Mouse (Mus musculus) neural tube, embryonic 13.5 days (tissue): ENCODE data around the gene Pogz. TPM values are rescaled to one million over a fixed set of nuclear protein-coding genes. Genes with fewer than 3 reads are reported as not detected.
A peak's percentile ranks its signal among the peaks of the same experiment; 100 is the strongest.

Experiments
- ATAC-seq: fragments of 200-750 bp; cut with Nextera tagmentation; 2 replicates; pipeline ENCODE4 v1.8.0; 2017; ENCODE audit warnings: low read depth, mild to moderate bottlenecking, moderate TSS enrichment, moderate library complexity
- H3K27ac ChIP-seq: fragments of 300-500 bp; sonication (generic); replicated peaks from 2 replicates; pipeline ENCODE4 v1.5.1; 2015; ENCODE audit warnings: moderate library complexity, mild to moderate bottlenecking, inconsistent platforms
- H3K27me3 ChIP-seq: fragments of 300-500 bp; sonication (generic); 2 replicates; pipeline ENCODE4 v1.6.1; 2015; ENCODE audit warnings: mild to moderate bottlenecking, inconsistent platforms
- H3K36me3 ChIP-seq: fragments of 300-500 bp; sonication (generic); 2 replicates; pipeline ENCODE4 v1.6.1; 2015; ENCODE audit warnings: mild to moderate bottlenecking, inconsistent platforms
- H3K4me1 ChIP-seq: fragments of 300-500 bp; sonication (generic); replicated peaks from 2 replicates; pipeline ENCODE4 v1.6.1; 2015; ENCODE audit warnings: inconsistent platforms
- H3K4me2 ChIP-seq: fragments of 300-500 bp; sonication (generic); 2 replicates; pipeline ENCODE4 v1.6.1; 2015; ENCODE audit warnings: inconsistent platforms, mild to moderate bottlenecking, moderate library complexity
- H3K4me3 ChIP-seq: fragments of 300-500 bp; sonication (generic); 2 replicates; pipeline ENCODE4 v1.5.1; 2015; ENCODE audit warnings: mild to moderate bottlenecking, inconsistent platforms
- H3K9ac ChIP-seq: fragments of 300-500 bp; sonication (generic); 2 replicates; pipeline ENCODE4 v1.6.1; 2015; ENCODE audit warnings: moderate library complexity, mild to moderate bottlenecking, inconsistent platforms
- H3K9me3 ChIP-seq: fragments of 300-500 bp; sonication (generic); 2 replicates; pipeline ENCODE4 v1.6.1; 2016; ENCODE audit warnings: inconsistent platforms
- WGBS: fragments of 180-500 bp; shearing (Covaris S2); methylation state at CpG from one replicate; pipeline ENCODE4 v1.1.7; 2015; 5-methylcytosine and 5-hydroxymethylcytosine counted together
- polyA plus RNA-seq: library from polyadenylated mRNA; unstranded; fragments of >200 nt; fragmentation: Nextera tagmentation; extraction: Ambion mirVana; gene quantifications from 2 replicates; pipeline ENCODE4 v1.2.1, GENCODE M21; 2015

Pogz gene
- polyA plus RNA-seq, 1 experiment from 2014 or later, result 20.1 TPM

DNA sequence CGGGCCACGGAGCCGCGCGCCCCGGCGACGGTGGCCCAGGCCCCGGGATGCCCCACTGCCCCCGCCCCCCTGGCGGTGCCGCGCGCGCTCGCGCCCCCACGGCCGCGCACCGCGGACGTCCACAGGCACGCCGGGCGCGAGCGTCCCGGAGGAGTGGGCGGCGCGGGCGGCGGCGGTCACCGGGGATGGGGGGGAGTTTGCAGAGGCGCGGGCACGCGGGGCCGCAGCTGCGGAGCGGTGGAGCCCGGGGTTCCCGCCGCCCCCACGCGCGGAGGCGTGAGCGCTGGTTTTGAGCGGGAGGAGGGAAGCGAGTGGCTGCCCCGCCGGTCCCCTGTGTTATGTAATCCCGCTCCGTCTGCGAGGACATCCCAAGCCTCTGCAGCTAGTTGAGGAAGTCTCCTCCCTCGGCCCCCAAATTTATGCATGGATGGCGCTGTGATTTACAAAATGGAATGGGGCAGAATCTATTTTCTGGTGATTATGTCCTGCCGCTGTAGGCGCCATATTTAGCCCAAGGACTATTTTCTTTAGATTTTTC lies 661 bp downstream of the Pogz start:
- ATAC-seq, result peak; percentile 78
- Histone ChIP-seq H3K4me2 (peak overlapping the region; percentile 81), H3K9me3 (no peaks in the 10 kb centered on the region), H3K27ac (peak overlapping the region; percentile 100), H3K9ac (peak overlapping the region; percentile 95), H3K27me3 (peaks cover 9% of the 10 kb centered on the region), H3K36me3 (no peaks in the 10 kb centered on the region), H3K4me3 (peak overlapping the region; percentile 66), H3K4me1 (peaks cover 36% of the 10 kb centered on the region)
- 0% methylated on average over 42 of the region's 62 CpGs for WGBS

DNA sequence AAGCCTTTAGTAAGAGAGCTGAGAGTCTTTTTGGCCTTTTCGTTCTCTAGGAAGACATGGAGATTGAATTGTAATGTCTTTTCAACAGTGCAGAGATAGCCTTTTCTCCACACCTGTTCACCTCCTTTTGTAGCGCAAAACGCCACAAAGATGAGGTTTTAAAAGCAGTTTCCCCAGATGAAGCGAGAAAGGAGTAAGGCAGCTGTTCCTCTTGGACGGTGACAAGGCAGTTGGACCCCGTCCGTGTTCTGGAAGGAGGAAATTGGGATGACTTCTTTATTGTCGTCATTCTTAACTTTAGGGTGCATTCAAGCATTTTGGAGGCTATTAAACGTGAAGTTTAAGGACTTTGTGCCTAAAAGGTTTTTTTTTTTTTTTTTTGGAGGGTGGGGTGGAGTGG lies 1.3 kb downstream of the Pogz start:
- H3K9me3 ChIP-seq, result no peaks in the 10 kb centered on the region
- peaks cover 9% of the 10 kb centered on the region; the same call in 1 of the 2 replicates for H3K27me3 ChIP-seq
- no peak for ATAC-seq
- H3K9ac ChIP-seq, result peak overlapping the region; percentile 95
- peaks cover 39% of the 10 kb centered on the region for H3K4me1 ChIP-seq
- H3K27ac ChIP-seq, result peak overlapping the region; percentile 100
- 12% methylated on average over 9 of the region's 9 CpGs for WGBS
- H3K36me3 ChIP-seq, result no peaks in the 10 kb centered on the region
- H3K4me3 ChIP-seq, result peak overlapping the region; percentile 66
- H3K4me2 ChIP-seq, result peak overlapping the region; percentile 81

DNA sequence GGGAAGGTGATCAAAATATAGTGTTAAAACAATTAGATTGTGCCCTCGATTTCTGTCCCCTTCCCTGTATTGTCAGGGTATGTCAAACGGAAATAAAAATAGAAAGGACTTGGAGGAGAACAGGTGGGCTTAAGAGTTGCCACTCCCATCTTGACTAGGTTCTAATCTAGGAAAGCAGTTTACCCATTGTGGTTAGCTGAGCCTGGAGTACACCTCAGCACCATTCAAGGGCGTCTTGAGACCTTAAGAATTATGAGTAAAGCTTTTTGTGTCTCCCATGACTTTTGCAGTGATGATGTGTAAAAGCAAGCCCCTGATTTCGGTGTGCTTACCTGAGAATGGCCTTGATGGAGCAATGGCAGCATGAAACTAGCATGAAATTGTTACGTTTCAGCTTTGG lies 1.7 kb downstream of the Pogz start:
- H3K9ac ChIP-seq, result peak overlapping the region; percentile 95
- H3K4me3 ChIP-seq, result peak overlapping the region; percentile 66
- H3K27me3 ChIP-seq, result peaks cover 9% of the 10 kb centered on the region; the same call in 1 of the 2 replicates
- no peak for ATAC-seq
- H3K27ac ChIP-seq, result peak overlapping the region; percentile 100
- peak overlapping the region; percentile 81 for H3K4me2 ChIP-seq
- 75% methylated on average over 5 of the region's 5 CpGs for WGBS
- peaks cover 43% of the 10 kb centered on the region for H3K4me1 ChIP-seq
- no peaks in the 10 kb centered on the region for H3K36me3 ChIP-seq
- no peaks in the 10 kb centered on the region for H3K9me3 ChIP-seq

DNA sequence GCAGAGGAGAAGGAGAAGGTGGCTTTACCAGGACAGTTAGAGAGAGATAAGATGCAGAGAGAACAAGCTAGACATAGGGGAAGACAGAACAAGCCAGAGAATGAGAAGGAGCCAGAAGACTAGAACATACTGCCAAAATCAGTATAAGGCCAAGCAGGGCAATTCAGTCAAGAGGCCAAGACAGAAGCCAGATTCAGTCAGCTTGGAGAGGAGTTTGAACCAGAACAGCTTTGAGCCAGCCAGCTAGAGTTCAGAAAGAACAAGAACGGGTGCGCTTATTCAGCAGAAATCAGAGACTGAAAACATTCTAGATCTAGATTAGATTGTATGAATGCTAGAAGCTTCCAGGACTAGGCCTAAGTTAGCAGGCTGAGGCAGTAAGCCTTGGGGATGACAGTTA lies 10.0 kb downstream of the Pogz start:
- no peak overlapping the region for H3K27ac ChIP-seq
- no peak overlapping the region for H3K9ac ChIP-seq
- no peaks in the 10 kb centered on the region for H3K9me3 ChIP-seq
- H3K36me3 ChIP-seq, result no peaks in the 10 kb centered on the region
- 94% methylated on average over 2 of the region's 2 CpGs for WGBS
- H3K4me2 ChIP-seq, result no peak overlapping the region
- no peaks in the 10 kb centered on the region for H3K27me3 ChIP-seq
- no peak overlapping the region for H3K4me3 ChIP-seq
- ATAC-seq, result no peak
- peaks cover 23% of the 10 kb centered on the region for H3K4me1 ChIP-seq

DNA sequence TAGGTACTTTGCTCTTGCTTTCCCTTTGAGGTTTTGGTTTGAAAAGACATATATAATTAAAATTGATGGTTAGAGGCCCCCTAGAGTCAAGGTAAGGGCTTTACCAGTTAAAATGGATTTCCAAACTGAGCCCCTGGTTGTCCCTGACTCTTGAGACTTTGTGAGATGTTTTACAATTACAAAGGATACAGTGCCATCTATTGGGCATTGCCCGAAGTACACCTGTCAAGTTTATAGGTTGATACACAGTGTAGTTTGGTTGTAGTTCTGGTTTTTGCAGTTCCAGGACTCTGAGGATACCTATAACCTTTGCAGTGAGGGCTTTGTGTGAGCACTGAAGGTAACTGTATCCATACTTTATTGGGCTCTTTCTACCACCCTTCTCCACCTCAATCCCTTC lies 12.0 kb downstream of the Pogz start:
- H3K9me3 ChIP-seq, result no peaks in the 10 kb centered on the region
- H3K9ac ChIP-seq, result no peak overlapping the region
- 27% methylated on average over 1 of the region's 1 CpGs for WGBS
- ATAC-seq, result peak; percentile 52
- no peak overlapping the region for H3K4me3 ChIP-seq
- H3K27me3 ChIP-seq, result no peaks in the 10 kb centered on the region
- H3K4me2 ChIP-seq, result no peak overlapping the region
- H3K4me1 ChIP-seq, result peaks cover 16% of the 10 kb centered on the region
- H3K27ac ChIP-seq, result no peak overlapping the region
- H3K36me3 ChIP-seq, result peaks cover 4% of the 10 kb centered on the region

DNA sequence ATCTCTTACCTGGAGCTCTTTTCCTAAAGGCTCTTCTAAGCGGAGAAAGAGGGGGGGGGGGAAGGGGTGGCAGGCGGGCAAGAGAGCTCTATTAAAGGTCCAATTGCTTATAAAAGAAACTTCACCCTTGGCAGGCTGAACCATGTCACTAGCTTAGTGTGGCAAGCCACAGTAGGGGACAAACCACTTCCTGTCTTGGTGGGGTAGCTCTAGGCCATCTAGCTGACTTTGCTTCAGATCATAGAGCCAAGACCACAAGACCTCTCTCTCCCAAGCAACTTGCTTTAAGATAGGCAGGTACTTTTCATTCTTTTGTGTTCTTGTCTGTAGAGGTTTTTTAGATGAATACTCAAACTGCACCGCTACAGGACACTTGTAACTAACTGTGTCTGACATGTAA lies 14.4 kb downstream of the Pogz start:
- H3K9ac ChIP-seq, result no peak overlapping the region
- peaks cover 27% of the 10 kb centered on the region for H3K36me3 ChIP-seq
- H3K27me3 ChIP-seq, result no peaks in the 10 kb centered on the region
- no peak for ATAC-seq
- H3K27ac ChIP-seq, result no peak overlapping the region
- H3K9me3 ChIP-seq, result no peaks in the 10 kb centered on the region
- no peak overlapping the region for H3K4me3 ChIP-seq
- 72% methylated on average over 3 of the region's 3 CpGs for WGBS
- no peak overlapping the region for H3K4me2 ChIP-seq
- peaks cover 16% of the 10 kb centered on the region for H3K4me1 ChIP-seq

DNA sequence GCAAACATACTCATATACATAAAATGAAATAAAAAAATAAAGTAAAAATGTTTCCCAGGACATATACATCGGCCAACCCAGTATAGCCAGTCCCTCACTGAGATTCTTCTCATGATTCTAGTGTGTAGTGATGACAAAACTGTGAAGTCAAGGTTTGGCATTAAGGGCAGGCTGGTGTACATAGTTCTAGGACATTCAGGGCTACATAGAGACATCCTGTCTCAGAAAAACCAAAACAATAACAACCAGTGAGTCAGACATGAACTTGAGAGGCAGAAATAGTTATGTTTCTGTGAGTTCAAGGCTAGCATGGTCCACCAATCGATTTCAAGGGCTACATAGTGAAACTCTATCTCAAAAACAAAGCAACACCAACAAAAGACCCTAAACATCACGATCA lies 14.8 kb downstream of the Pogz start:
- 95% methylated on average over 3 of the region's 3 CpGs for WGBS
- H3K27ac ChIP-seq, result no peak overlapping the region
- peaks cover 31% of the 10 kb centered on the region for H3K36me3 ChIP-seq
- no peak for ATAC-seq
- peaks cover 12% of the 10 kb centered on the region for H3K4me1 ChIP-seq
- H3K27me3 ChIP-seq, result no peaks in the 10 kb centered on the region
- H3K4me3 ChIP-seq, result no peak overlapping the region
- no peaks in the 10 kb centered on the region for H3K9me3 ChIP-seq
- H3K9ac ChIP-seq, result no peak overlapping the region
- H3K4me2 ChIP-seq, result no peak overlapping the region

DNA sequence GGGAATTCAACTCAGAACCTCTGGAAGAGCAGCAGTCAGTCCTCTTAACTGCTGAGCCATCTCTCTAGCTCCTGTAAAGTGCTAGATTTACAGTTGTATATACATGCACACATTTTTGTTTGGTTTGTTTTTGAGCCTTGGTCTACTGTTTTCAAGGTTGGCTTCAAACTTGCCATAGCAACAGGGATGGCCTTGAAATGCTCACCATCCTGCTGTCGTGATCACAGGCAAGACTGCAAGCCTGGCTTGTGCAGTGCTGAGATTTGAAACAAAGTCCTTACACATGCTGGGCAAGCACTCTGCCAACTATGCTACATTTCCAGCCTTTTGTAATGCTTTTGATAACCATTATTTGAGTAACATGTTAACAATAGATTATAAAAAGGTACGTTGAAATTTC lies 22.1 kb downstream of the Pogz start:
- Histone ChIP-seq H3K4me3 (no peak overlapping the region), H3K9me3 (no peaks in the 10 kb centered on the region), H3K4me1 (no peaks in the 10 kb centered on the region), H3K4me2 (no peak overlapping the region), H3K9ac (no peak overlapping the region), H3K27me3 (no peaks in the 10 kb centered on the region), H3K36me3 (peaks cover 79% of the 10 kb centered on the region), H3K27ac (no peak overlapping the region)
- ATAC-seq, result no peak
- 93% methylated on average over 2 of the region's 2 CpGs for WGBS

DNA sequence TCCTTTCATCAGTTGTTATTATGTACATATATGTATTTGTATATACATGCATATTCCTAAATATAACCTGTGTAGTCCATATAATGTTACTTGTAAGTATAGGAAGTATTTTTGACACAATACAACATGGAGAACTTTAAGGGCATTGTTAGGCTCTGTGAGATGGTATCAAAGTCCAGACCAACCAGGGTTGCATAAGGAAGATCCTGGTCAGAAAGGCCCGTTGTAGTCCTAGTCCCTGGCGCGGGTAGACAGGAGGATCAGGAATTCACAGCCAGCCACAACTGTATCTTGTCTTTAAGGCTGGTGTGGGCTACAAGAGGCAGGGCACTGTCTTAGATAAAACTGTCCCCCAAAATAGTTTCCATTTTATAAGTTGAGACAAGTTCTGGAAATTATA lies 31.6 kb downstream of the Pogz start:
- no peaks in the 10 kb centered on the region for H3K4me1 ChIP-seq
- 94% methylated on average over 3 of the region's 3 CpGs for WGBS

DNA sequence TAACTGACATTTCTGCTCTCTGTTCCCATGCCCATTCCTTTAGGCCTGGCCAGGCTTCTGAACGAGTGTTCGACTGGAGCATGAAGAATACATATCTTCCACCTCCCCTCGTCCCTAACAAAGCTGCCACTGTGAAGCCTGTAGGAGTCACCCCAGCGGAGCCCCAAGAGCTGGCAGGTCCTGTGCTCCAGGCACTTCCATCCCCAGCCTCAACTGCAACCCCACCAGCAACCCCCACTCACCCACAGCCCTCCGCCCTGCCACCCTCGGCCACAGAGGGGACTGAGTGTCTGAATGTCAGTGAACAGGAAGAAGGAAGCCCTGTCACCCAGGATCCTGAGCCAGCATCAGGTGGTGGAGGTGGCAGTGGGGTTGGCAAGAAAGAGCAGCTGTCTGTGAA lies 41.3 kb downstream of the Pogz start:
- no peak for ATAC-seq
- WGBS, result 86% methylated on average over 6 of the region's 6 CpGs
- no peak overlapping the region for H3K4me3 ChIP-seq

More for the DNA sequence above, 31.6 kb downstream of the Pogz start:
- Histone ChIP-seq H3K27ac (no peak overlapping the region), H3K36me3 (peaks cover 86% of the 10 kb centered on the region), H3K4me2 (no peak overlapping the region), H3K4me3 (no peak overlapping the region), H3K9ac (no peak overlapping the region), H3K27me3 (no peaks in the 10 kb centered on the region), H3K9me3 (no peaks in the 10 kb centered on the region)
- no peak for ATAC-seq

DNA sequence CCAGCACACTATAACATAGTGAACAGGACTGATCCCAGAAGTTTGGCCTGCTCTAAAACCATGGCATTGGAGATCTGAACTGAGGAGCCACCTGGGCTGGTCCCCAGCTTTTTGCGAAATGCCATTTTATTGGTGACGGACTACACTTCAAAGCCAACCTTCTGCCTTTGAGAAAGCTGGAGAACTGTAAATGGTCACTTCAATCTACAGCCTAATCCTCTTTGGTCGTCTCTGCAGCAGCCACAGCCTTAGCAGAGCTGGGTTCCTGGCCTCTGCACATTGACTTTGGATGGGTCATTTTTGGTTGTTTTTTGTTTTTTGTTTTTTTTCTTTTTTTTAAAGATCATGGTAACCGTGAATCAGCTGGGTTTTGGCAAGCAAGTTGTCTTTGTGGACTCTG lies 44.5 kb downstream of the Pogz start:
- Histone ChIP-seq H3K9ac (no peak overlapping the region), H3K4me3 (no peak overlapping the region), H3K27me3 (no peaks in the 10 kb centered on the region), H3K4me1 (peaks cover 18% of the 10 kb centered on the region), H3K9me3 (no peaks in the 10 kb centered on the region), H3K27ac (no peak overlapping the region), H3K4me2 (no peak overlapping the region), H3K36me3 (peaks cover 84% of the 10 kb centered on the region)
- WGBS, result 77% methylated on average over 4 of the region's 4 CpGs
- ATAC-seq, result no peak

More for the DNA sequence above, 41.3 kb downstream of the Pogz start:
- Histone ChIP-seq H3K36me3 (peaks cover 97% of the 10 kb centered on the region), H3K4me1 (no peaks in the 10 kb centered on the region), H3K27me3 (no peaks in the 10 kb centered on the region), H3K9ac (no peak overlapping the region), H3K4me2 (no peak overlapping the region), H3K27ac (no peak overlapping the region), H3K9me3 (no peaks in the 10 kb centered on the region)

DNA sequence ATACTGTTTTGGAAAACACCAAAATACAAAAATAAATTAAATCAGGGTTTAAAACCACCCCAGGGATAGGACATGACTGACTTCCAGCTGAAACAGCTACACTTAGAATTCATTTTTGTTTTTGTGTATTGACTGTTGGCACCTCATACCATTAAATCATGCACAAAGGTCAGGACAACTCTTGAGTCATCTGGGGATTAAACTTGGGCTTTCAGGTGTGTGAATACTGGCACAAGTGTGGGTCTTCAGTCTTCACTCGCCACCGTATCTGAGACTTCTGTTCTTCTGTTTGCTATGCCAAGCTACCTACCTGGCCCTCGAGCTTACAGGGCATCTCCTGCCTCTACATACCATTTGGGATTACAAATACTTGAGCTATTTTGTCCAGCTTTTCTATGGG lies 45.2 kb downstream of the Pogz start:
- H3K9ac ChIP-seq, result no peak overlapping the region
- 86% methylated on average over 3 of the region's 3 CpGs for WGBS
- H3K4me2 ChIP-seq, result no peak overlapping the region
- ATAC-seq, result no peak
- H3K27me3 ChIP-seq, result no peaks in the 10 kb centered on the region
- H3K4me3 ChIP-seq, result no peak overlapping the region
- H3K9me3 ChIP-seq, result no peaks in the 10 kb centered on the region
- peaks cover 26% of the 10 kb centered on the region for H3K4me1 ChIP-seq
- no peak overlapping the region for H3K27ac ChIP-seq
- peaks cover 76% of the 10 kb centered on the region for H3K36me3 ChIP-seq
